Mouse (Mus musculus): Measurements from ENCODE around the gene Rab11fip2.

- TF ChIP-seq MAFK (IDR thresholded peaks at IDR 0.05; ENCODE audit: insufficient read depth, low read depth, low read length) = no peak
- TF ChIP-seq HCFC1 (IDR thresholded peaks at IDR 0.05; ENCODE audit: borderline replicate concordance, insufficient read depth, low read length) = no peak
Observed at GRCm38 (mm10) chr19:59942716-59943321, 635 bp downstream of the Rab11fip2 start.

Data from ES-E14 (cell line).